Mouse (Mus musculus) megakaryocyte, embryonic 14.5 days (primary cell): Measurements from ENCODE around the gene Anapc11.

Source experiments
- FLI1 ChIP-seq: IDR thresholded peaks from 2 replicates; pipeline ENCODE4 v1.6.1; 2012; ENCODE audit warnings: low read length, inconsistent platforms, mixed read lengths
- GATA1 ChIP-seq: IDR thresholded peaks from 3 replicates; pipeline ENCODE4 v1.6.1; 2012; ENCODE audit warnings: mixed read lengths, low read length, inconsistent platforms, borderline replicate concordance

GRCm38 (mm10) chr11:120623961-120624679, 25.9 kb downstream of the Anapc11 start:
- TF ChIP-seq GATA1 = no peak
- TF ChIP-seq FLI1 = no peak
